Mouse (Mus musculus): ENCODE results near the gene Negr1.

DNA sequence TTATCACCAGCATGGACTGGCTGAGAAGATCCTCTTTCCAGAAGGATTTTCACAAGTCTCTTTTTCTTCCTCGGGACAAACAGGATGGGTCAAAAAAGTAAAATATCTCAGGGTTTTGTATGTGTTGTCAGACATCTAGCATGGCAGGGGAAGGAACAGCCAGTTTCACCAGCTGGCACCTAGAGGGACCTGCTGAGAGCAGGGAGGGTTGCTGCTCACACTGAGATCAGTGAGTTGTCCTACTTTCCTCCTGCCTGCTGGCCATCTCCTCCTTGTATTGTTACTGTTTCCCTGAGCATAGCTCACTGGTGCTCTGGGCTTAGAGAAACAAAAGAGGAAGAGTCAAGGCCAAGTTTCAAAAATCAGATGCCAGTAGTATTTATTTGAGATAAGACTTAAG, 523.6 kb downstream of the Negr1 start:
- TF ChIP-seq CTCF (IDR thresholded peaks at IDR 0.05; ENCODE audit: extremely low read depth, insufficient read depth, low read length) (no peak), POLR2A (IDR thresholded peaks at IDR 0.05; ENCODE audit: extremely low read depth, insufficient read depth, low read length) (no peak)
